Mouse (Mus musculus) spleen, adult 10 weeks (tissue): ENCODE data around the gene Mthfr. TPM values are rescaled to one million over a fixed set of nuclear protein-coding genes. Genes with fewer than 3 reads are reported as not detected.

Source experiments
- polyA plus RNA-seq: library from polyadenylated mRNA; stranded (reverse); fragments of 350-450 nt; fragmentation: Illumina TruSeq; extraction: RNeasy Lipid Tissue Mini Kit (QIAGEN cat#74804); gene quantifications from one replicate; pipeline ENCODE4 v1.2.3, GENCODE M21; 2015; ENCODE audit warnings: low replicate concordance; ENCODE audit not compliant: insufficient read depth

Gene Mthfr
- 11.6 TPM for polyA plus RNA-seq

GRCm38 (mm10) chr4:148038600-148039253, at the start of gene Mthfr, which contains the start of gene Clcn6:
Gene Mthfr (plus strand): TSS chr4:148039077.
Gene Clcn6 (minus strand): TSS chr4:148038821.

GRCm38 (mm10) chr4:148000202-148000772, 38.6 kb upstream of the Mthfr start, which contains the start of gene Nppa:
Gene Nppa (plus strand): TSS chr4:148000722.

GRCm38 (mm10) chr4:148087907-148088527, 49.1 kb downstream of the Mthfr start, which contains the start of gene Agtrap:
Gene Agtrap (minus strand): TSS chr4:148088031.

Other genes with a start within 250 kb of the Mthfr start
- 66.8 TPM for gene Zfp984, start 229.3 kb upstream of the Mthfr start, polyA plus RNA-seq
- 16.7 TPM for gene Zfp933, start 190.7 kb upstream of the Mthfr start, polyA plus RNA-seq
- 28.4 TPM for gene Miip, start 170.3 kb upstream of the Mthfr start, polyA plus RNA-seq
- 18.5 TPM for gene Fv1, start 170.1 kb upstream of the Mthfr start, polyA plus RNA-seq
- 21.7 TPM for gene Mfn2, start 134.4 kb upstream of the Mthfr start, polyA plus RNA-seq
- 8.6 TPM for gene Plod1, start 102.3 kb upstream of the Mthfr start, polyA plus RNA-seq
- gene 2510039O18Rik, start 98.2 kb upstream of the Mthfr start, polyA plus RNA-seq: 15.4 TPM
- gene Nppb, start 53.3 kb upstream of the Mthfr start, polyA plus RNA-seq: not detected
- gene Nppa, start 38.4 kb upstream of the Mthfr start, polyA plus RNA-seq: not detected
- gene Clcn6, start 256 bp upstream of the Mthfr start, polyA plus RNA-seq: 14.1 TPM
- 13.4 TPM for gene Agtrap, start 49.0 kb downstream of the Mthfr start, polyA plus RNA-seq
- 16.3 TPM for gene Mad2l2, start 91.3 kb downstream of the Mthfr start, polyA plus RNA-seq
- 2.5 TPM for gene Draxin, start 91.6 kb downstream of the Mthfr start, polyA plus RNA-seq
- 15.7 TPM for gene Fbxo6, start 113.1 kb downstream of the Mthfr start, polyA plus RNA-seq
- 2.1 TPM for gene Fbxo44, start 121.4 kb downstream of the Mthfr start, polyA plus RNA-seq
- not detected for gene Fbxo2, start 121.5 kb downstream of the Mthfr start, polyA plus RNA-seq
- gene Disp3, start 248.9 kb downstream of the Mthfr start, polyA plus RNA-seq: not detected